Mouse (Mus musculus) heart, postnatal 36 days (tissue): ENCODE results near the gene Olfr156. TPM values are rescaled to one million over a fixed set of nuclear protein-coding genes. Genes with fewer than 3 reads are reported as not detected.

Experiments used
- total RNA-seq, 2 experiments: library from RNA; stranded (reverse); gene quantifications; 2 replicates each; pipeline ENCODE4 v1.2.3; 2021

Gene Olfr156
- total RNA-seq, 2 experiments from 2014 or later, result not detected

Other genes starting within 250 kb of the Olfr156 start
- 10 to 100 TPM; 30.7 to 36.1 TPM for gene Rgp1, start 245.2 kb downstream of the Olfr156 start, total RNA-seq
- 10 to 100 TPM; 14.7 to 15.8 TPM for gene Gba2, start 245.0 kb downstream of the Olfr156 start, total RNA-seq
- under 1 TPM; 0.42 to 0.87 TPM for gene Msmp, start 239.4 kb downstream of the Olfr156 start, total RNA-seq
- 10 to 100 TPM; 44.2 to 46.5 TPM for gene Npr2, start 192.0 kb downstream of the Olfr156 start, total RNA-seq
- gene Spag8, start 170.3 kb downstream of the Olfr156 start, total RNA-seq, result not detected
- gene Hint2, start 167.4 kb downstream of the Olfr156 start, total RNA-seq, result 100 to 1,000 TPM; 131 to 152 TPM
- 10 to 100 TPM; 17.8 to 20.3 TPM for gene Tmem8b, start 154.9 kb downstream of the Olfr156 start, total RNA-seq
- under 1 TPM; 0.24 to 0.31 TPM for gene Fam221b, start 154.8 kb downstream of the Olfr156 start, total RNA-seq
- not detected for gene Olfr70, start 123.1 kb downstream of the Olfr156 start, total RNA-seq
- gene Olfr71, start 113.6 kb downstream of the Olfr156 start, total RNA-seq, result not detected
- gene Hrct1, start 96.7 kb downstream of the Olfr156 start, total RNA-seq, result 1 to 10 TPM; 4.2 to 4.7 TPM
- 1 to 10 TPM; 4.3 to 6.4 TPM for gene Spaar, start 93.9 kb downstream of the Olfr156 start, total RNA-seq
- not detected for gene Olfr159, start 52.9 kb downstream of the Olfr156 start, total RNA-seq
- not detected for gene Olfr157, start 16.3 kb upstream of the Olfr156 start, total RNA-seq
- not detected for gene Olfr155, start 27.7 kb upstream of the Olfr156 start, total RNA-seq
- gene Reck, start 51.6 kb upstream of the Olfr156 start, total RNA-seq, result 1 to 10 TPM; 6.3 to 7.4 TPM
- 1 to 10 TPM; 2.5 to 3.8 TPM for gene Glipr2, start 133.5 kb upstream of the Olfr156 start, total RNA-seq
- gene Ccin, start 159.6 kb upstream of the Olfr156 start, total RNA-seq, result under 1 TPM in 1 of 2 experiments, not detected in 1; 0.14 TPM
- gene Clta, start 180.6 kb upstream of the Olfr156 start, total RNA-seq, result 10 to 100 TPM; 81.1 to 85.3 TPM